Mouse (Mus musculus) hindbrain, embryonic 13.5 days (tissue): ENCODE data around the gene Nr4a3. TPM values are rescaled to one million over a fixed set of nuclear protein-coding genes. Genes with fewer than 3 reads are reported as not detected.

Experiments
- ATAC-seq: fragments of 200-750 bp; cut with Nextera tagmentation; 2 replicates; pipeline ENCODE4 v1.8.0; 2017; ENCODE audit warnings: moderate TSS enrichment; ENCODE audit not compliant: low FRiP score
- H3K27ac ChIP-seq: fragments of 300-500 bp; sonication (generic); 2 replicates; pipeline ENCODE4 v1.5.1; 2015; ENCODE audit warnings: inconsistent platforms, mild to moderate bottlenecking, moderate library complexity
- H3K27me3 ChIP-seq: fragments of 300-500 bp; sonication (generic); 2 replicates; pipeline ENCODE4 v1.6.1; 2015; ENCODE audit warnings: mild to moderate bottlenecking, inconsistent platforms
- H3K36me3 ChIP-seq: fragments of 300-500 bp; sonication (generic); 2 replicates; pipeline ENCODE4 v1.6.1; 2015; ENCODE audit warnings: mild to moderate bottlenecking, inconsistent platforms
- H3K4me1 ChIP-seq: fragments of 300-500 bp; sonication (generic); replicated peaks from 2 replicates; pipeline ENCODE4 v1.6.1; 2015; ENCODE audit warnings: inconsistent platforms
- H3K4me2 ChIP-seq: fragments of 300-500 bp; sonication (generic); 2 replicates; pipeline ENCODE4 v1.6.1; 2015; ENCODE audit warnings: inconsistent platforms, mild to moderate bottlenecking, moderate library complexity
- H3K4me3 ChIP-seq: fragments of 300-500 bp; sonication (generic); 2 replicates; pipeline ENCODE4 v1.5.1; 2015; ENCODE audit warnings: mild to moderate bottlenecking, inconsistent platforms
- H3K9ac ChIP-seq: fragments of 300-500 bp; sonication (generic); 2 replicates; pipeline ENCODE4 v1.6.1; 2015; ENCODE audit warnings: mild to moderate bottlenecking, inconsistent platforms
- H3K9me3 ChIP-seq: fragments of 300-500 bp; sonication (generic); 2 replicates; pipeline ENCODE4 v1.6.1; 2016; ENCODE audit warnings: inconsistent platforms
- WGBS: fragments of 180-500 bp; shearing (Covaris S2); methylation state at CpG from one replicate; pipeline ENCODE4 v1.1.7; 2015; 5-methylcytosine and 5-hydroxymethylcytosine counted together
- polyA plus RNA-seq: library from polyadenylated mRNA; unstranded; fragments of >200 nt; fragmentation: Nextera tagmentation; extraction: Ambion mirVana; gene quantifications from 2 replicates; pipeline ENCODE4 v1.2.1, GENCODE M21; 2015

Gene Nr4a3
- polyA plus RNA-seq, 1 experiment from 2014 or later: 2.4 TPM

DNA sequence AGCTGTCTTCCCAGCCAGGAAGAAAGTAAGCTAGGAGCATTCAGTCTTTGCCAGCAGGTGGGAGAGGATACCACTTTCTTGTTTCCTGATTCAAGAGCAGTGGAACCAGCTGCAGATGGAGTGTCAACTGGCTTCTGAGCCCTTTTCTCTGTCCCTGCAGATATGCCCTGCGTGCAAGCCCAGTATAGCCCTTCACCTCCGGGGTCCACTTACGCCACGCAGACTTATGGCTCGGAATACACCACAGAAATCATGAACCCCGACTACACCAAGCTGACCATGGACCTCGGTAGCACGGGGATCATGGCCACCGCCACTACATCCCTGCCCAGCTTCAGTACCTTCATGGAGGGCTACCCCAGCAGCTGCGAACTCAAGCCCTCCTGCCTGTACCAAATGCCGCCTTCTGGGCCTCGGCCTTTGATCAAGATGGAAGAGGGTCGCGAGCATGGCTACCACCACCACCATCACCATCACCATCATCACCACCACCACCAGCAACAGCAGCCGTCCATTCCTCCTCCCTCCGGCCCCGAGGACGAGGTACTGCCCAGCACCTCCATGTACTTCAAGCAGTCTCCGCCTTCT, 6.2 kb downstream of the Nr4a3 start:
- peaks cover 91% of the 10 kb centered on the region for H3K27me3 ChIP-seq
- 16% methylated on average over 19 of the region's 19 CpGs for WGBS
- H3K4me3 ChIP-seq: peak overlapping the region; percentile 35
- H3K9me3 ChIP-seq: no peaks in the 10 kb centered on the region
- H3K27ac ChIP-seq: no peak overlapping the region
- ATAC-seq: no peak
- H3K4me1 ChIP-seq: peaks cover 43% of the 10 kb centered on the region
- H3K9ac ChIP-seq: peak overlapping the region; percentile 58; the same call in 1 of the 2 replicates
- peak overlapping the region; percentile 57 for H3K4me2 ChIP-seq
- H3K36me3 ChIP-seq: no peaks in the 10 kb centered on the region

DNA sequence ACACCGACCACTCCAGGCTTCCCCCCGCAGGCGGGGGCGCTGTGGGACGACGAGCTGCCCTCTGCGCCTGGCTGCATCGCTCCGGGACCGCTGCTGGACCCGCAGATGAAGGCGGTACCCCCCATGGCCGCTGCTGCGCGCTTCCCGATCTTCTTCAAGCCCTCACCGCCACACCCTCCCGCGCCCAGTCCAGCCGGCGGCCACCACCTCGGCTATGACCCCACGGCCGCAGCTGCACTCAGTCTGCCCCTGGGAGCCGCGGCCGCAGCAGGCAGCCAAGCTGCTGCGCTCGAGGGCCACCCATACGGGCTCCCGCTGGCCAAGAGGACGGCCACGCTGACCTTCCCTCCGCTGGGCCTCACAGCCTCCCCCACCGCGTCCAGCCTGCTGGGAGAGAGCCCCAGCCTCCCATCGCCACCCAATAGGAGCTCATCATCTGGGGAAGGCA, 6.7 kb downstream of the Nr4a3 start:
- H3K27ac ChIP-seq: no peak overlapping the region
- H3K4me2 ChIP-seq: peak overlapping the region; percentile 57
- no peaks in the 10 kb centered on the region for H3K36me3 ChIP-seq
- H3K4me1 ChIP-seq: peaks cover 42% of the 10 kb centered on the region
- H3K4me3 ChIP-seq: peak overlapping the region; percentile 35
- peak overlapping the region; percentile 58 for H3K9ac ChIP-seq
- H3K27me3 ChIP-seq: peaks cover 91% of the 10 kb centered on the region
- 3% methylated on average over 37 of the region's 37 CpGs for WGBS
- H3K9me3 ChIP-seq: no peaks in the 10 kb centered on the region
- no peak; the same call in 1 of the 2 replicates for ATAC-seq

DNA sequence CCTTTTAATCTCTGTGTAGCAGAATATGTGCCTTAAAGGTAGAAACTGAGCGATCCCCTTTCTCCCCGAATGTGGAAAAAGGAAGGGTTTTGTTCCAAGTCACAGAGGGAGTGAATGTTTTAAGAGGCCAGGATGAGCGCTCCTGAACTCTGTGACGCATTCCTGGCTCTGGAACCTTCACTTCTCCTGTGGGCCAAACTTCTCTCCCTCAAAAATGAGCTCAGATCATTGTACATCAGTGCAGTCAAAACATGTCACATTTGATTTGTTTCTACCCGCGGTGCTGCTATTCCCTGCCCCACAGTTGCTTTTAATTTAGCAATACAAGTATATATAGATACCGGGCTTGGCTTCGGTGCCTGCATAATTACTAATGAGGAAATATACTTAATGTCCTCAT, 16.8 kb downstream of the Nr4a3 start:
- Histone ChIP-seq H3K4me3 (no peak overlapping the region), H3K9ac (no peak overlapping the region), H3K4me1 (no peaks in the 10 kb centered on the region), H3K27ac (no peak overlapping the region), H3K27me3 (peaks cover 15% of the 10 kb centered on the region; the same call in 1 of the 2 replicates), H3K36me3 (no peaks in the 10 kb centered on the region), H3K4me2 (no peak overlapping the region), H3K9me3 (no peaks in the 10 kb centered on the region)
- 82% methylated on average over 8 of the region's 8 CpGs for WGBS
- no peak for ATAC-seq

- Histone ChIP-seq H3K4me2 (no peak overlapping the region), H3K9ac (no peak overlapping the region), H3K9me3 (no peaks in the 10 kb centered on the region), H3K36me3 (no peaks in the 10 kb centered on the region), H3K4me3 (no peak overlapping the region), H3K27me3 (no peaks in the 10 kb centered on the region), H3K27ac (no peak overlapping the region), H3K4me1 (no peaks in the 10 kb centered on the region)
- WGBS: 64% methylated on average over 4 of the region's 4 CpGs
- no peak for ATAC-seq
Observed at GRCm38 (mm10) chr4:48064311-48064710, 19.4 kb downstream of the Nr4a3 start.

- no peaks in the 10 kb centered on the region for H3K4me1 ChIP-seq
- ATAC-seq: no peak
- no peak overlapping the region for H3K4me2 ChIP-seq
- H3K36me3 ChIP-seq: no peaks in the 10 kb centered on the region
- WGBS: 92% methylated on average over 2 of the region's 2 CpGs
- no peaks in the 10 kb centered on the region for H3K9me3 ChIP-seq
- no peaks in the 10 kb centered on the region for H3K27me3 ChIP-seq
- H3K9ac ChIP-seq: no peak overlapping the region
- H3K27ac ChIP-seq: no peak overlapping the region
- H3K4me3 ChIP-seq: no peak overlapping the region
Observed at GRCm38 (mm10) chr4:48066676-48067075, 21.7 kb downstream of the Nr4a3 start.

DNA sequence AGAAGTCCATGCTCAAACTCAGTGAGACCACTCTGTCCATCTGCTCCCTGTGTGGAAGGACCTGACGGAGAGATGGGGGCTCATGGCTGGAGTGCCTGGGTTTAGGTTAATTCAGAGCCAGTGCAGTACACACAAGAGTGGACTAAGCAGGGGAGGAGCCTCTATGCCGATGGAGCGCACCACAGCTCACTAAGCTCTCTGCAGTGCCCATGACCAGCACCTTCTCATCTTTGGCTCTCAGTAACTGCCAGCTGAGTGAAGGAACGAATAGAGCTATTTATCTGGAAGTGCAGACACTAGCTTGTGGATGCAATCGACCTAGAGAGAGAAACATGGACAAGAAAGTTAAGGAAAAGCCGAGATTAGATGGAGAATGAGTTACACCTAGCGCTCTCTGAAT, 24.2 kb downstream of the Nr4a3 start:
- Histone ChIP-seq H3K4me1 (no peaks in the 10 kb centered on the region), H3K27me3 (no peaks in the 10 kb centered on the region), H3K36me3 (no peaks in the 10 kb centered on the region), H3K9me3 (no peaks in the 10 kb centered on the region), H3K27ac (no peak overlapping the region), H3K9ac (no peak overlapping the region), H3K4me2 (no peak overlapping the region), H3K4me3 (no peak overlapping the region)
- ATAC-seq: no peak
- WGBS: 80% methylated on average over 7 of the region's 7 CpGs

GRCm38 (mm10) chr4:48072006-48072405, 27.1 kb downstream of the Nr4a3 start:
- H3K4me3 ChIP-seq: no peak overlapping the region
- 0 out of 2 replicates have a peak, but pooled peaks cover 3% of the 10 kb centered on the region for H3K4me1 ChIP-seq
- no peak overlapping the region for H3K27ac ChIP-seq
- H3K4me2 ChIP-seq: no peak overlapping the region
- no peak overlapping the region for H3K9ac ChIP-seq
- H3K27me3 ChIP-seq: no peaks in the 10 kb centered on the region
- 86% methylated on average over 3 of the region's 3 CpGs for WGBS
- no peaks in the 10 kb centered on the region for H3K36me3 ChIP-seq
- no peak for ATAC-seq
- H3K9me3 ChIP-seq: no peaks in the 10 kb centered on the region

GRCm38 (mm10) chr4:48073325-48073724, 28.4 kb downstream of the Nr4a3 start:
- Histone ChIP-seq H3K4me1 (peaks cover 6% of the 10 kb centered on the region), H3K9ac (no peak overlapping the region), H3K27me3 (no peaks in the 10 kb centered on the region), H3K4me2 (no peak overlapping the region), H3K9me3 (no peaks in the 10 kb centered on the region), H3K27ac (no peak overlapping the region), H3K4me3 (no peak overlapping the region), H3K36me3 (no peaks in the 10 kb centered on the region)
- 93% methylated on average over 6 of the region's 6 CpGs for WGBS
- no peak for ATAC-seq

DNA sequence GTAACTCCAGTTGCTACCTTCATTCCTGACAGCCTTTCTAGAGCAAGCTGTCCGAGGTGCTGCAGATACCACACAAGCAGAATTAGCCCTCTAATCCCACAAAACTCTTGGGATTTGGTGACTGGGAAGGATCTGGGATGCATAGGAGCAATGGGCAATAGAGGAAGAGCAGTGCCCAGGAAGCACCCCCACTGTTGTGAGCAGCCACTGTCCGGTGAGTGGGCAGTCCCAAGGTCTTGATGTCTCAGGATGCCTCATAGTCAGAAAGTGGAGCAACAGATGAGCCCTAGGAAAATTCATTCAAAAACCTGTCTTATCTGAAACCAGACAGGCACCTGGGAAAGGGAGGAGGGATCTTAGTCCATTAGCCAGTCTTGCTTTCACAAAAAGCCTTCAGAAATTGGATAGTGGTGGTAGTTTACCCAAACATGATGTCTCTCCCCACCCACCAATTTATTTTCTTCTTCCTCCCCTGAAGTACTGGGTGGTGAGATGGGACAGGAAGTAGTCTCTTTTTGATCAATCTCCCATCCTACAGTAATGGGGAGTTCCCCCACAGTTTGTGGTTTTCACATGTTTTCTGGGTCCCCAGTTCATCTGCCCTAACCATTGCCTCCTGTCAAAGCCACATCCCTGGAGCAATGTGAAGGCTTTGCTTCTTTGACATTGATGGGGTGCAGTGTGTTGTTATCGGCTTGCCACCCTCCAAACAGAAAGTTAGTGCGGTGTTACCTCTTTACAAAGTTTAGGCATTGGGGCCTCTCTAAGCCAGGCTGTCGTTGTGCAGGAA, 29.7 kb downstream of the Nr4a3 start:
- H3K4me3 ChIP-seq: no peak overlapping the region
- peaks cover 13% of the 10 kb centered on the region for H3K4me1 ChIP-seq
- H3K27ac ChIP-seq: no peak overlapping the region
- H3K9me3 ChIP-seq: no peaks in the 10 kb centered on the region
- H3K9ac ChIP-seq: no peak overlapping the region
- no peaks in the 10 kb centered on the region for H3K36me3 ChIP-seq
- WGBS: 89% methylated on average over 5 of the region's 5 CpGs
- H3K4me2 ChIP-seq: no peak overlapping the region
- ATAC-seq: no peak
- peaks cover 1% of the 10 kb centered on the region; the same call in 1 of the 2 replicates for H3K27me3 ChIP-seq

DNA sequence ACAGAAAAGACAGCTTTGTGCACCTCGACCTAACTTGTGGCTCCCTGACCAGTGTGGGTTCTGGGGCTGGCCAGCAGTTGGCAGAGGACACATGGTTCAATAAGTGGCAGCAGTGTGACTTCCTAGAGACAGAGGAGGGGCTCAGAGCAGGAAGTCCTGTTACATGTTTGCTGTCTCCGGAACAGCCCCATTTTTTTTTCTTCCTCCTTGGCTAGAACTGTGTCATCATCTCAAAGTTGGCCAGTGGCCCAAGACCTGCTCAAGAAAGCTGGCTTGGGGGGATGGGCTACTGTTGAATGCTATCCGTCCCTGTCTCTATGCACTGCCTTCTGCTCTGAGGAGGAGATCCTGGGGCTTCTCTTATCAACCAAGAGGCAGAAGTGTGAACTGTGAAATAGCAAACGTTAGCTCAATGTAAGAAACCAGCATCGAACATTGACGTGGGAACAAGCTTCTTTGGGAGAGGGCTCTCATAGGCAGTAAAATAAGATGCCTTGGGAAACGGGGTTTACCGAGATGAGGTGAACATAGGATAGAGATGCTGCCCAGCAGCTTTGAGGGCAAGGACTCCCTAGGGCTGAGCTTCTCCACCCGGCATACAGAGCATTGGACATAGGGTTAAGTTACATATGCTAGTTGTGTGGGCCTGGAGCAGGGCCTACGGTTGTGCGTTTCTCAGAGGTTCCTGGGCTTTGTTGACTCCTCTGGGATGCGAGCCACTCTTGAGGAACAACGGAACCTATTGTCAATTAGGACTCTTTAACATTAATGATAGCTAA, 31.9 kb downstream of the Nr4a3 start:
- Histone ChIP-seq H3K4me2 (no peak overlapping the region), H3K27me3 (peaks cover 4% of the 10 kb centered on the region; the same call in 1 of the 2 replicates), H3K9ac (no peak overlapping the region), H3K27ac (no peak overlapping the region), H3K9me3 (no peaks in the 10 kb centered on the region), H3K4me3 (no peak overlapping the region), H3K4me1 (peaks cover 17% of the 10 kb centered on the region), H3K36me3 (no peaks in the 10 kb centered on the region)
- 79% methylated on average over 13 of the region's 13 CpGs for WGBS
- no peak for ATAC-seq

GRCm38 (mm10) chr4:48078213-48078612, 33.3 kb downstream of the Nr4a3 start:
- Histone ChIP-seq H3K27me3 (peaks cover 4% of the 10 kb centered on the region; the same call in 1 of the 2 replicates), H3K27ac (no peak overlapping the region), H3K9ac (no peak overlapping the region), H3K9me3 (no peaks in the 10 kb centered on the region), H3K4me1 (peaks cover 17% of the 10 kb centered on the region), H3K4me2 (no peak overlapping the region), H3K4me3 (no peak overlapping the region), H3K36me3 (no peaks in the 10 kb centered on the region)
- WGBS: 32% methylated on average over 4 of the region's 4 CpGs
- no peak for ATAC-seq
